ENCODE assay signal across 9 mouse cellular contexts in the genomic region with DNA sequence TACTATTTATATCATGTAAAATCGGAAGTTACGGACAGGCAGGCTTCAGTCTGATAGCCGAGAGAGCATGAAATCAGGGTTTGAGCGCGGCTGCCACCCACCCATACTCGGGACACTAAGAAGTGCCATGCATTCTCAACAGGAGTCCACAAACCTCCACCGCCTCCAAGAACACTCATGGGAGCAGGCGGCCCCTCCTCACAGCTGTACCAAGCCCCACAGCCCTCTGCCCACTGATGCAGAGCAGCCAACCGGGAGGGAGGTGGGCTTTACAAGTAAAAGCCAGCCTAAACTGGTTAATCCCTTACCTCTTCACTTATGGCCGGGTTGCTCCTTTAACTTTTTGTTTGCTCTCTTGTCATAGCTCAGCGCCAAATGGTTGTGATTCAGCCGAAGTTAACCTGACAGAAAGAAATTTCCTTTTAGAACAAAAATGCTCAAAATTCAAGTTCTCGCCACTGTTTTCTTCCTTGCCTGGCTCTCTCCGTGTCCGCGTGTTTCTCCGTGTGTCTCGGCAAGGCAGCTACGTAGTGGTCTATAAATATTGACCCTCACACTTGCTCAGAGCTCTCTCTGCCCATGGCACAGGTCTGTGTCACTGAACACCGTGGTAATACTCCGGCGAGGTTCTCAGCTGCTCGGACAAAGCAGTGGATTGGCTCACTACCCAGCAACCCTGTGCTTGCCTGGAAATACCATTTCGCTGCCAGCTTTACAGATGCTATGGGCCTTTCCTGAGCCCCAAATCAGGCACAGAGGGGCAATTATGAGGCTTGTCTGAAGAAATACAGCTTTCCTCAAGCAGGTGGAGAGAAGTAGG.
DNase-seq lines count a peak whose midpoint lies in the region; ATAC-seq and TF ChIP-seq lines count a peak whose summit lies in the region.
"Had no signal": no experiment of that assay in that cellular context is flagged by ENCODE, and none has a peak within 500 bp of the region (broad histone marks: within the 10 kb centered on the region; RNA-seq: fewer than 3 reads in every experiment).

No protein-coding gene starts in this region.

- ATAC-seq in stomach, postnatal 0 days (ENCODE audit: low FRiP score, low TSS enrichment), result no peak
- ATAC-seq in megakaryocyte, adult 5-6 weeks (ENCODE audit: poor library complexity, severe bottlenecking), result no peak

- DNase-seq in cerebellum, adult 9-10 months, result peak; percentile 2
- no peak for DNase-seq in cerebellum, adult 18-20 months
- DNase-seq in gastrocnemius, postnatal 14 days, result peak; percentile 43
- peak; percentile 37 for DNase-seq in left cerebral cortex, postnatal 4 days
- peak; percentile 21 for DNase-seq in stomach, postnatal 0 days (ENCODE audit: low spot score)
- DNase-seq in urinary bladder, adult 2 months (ENCODE audit: low spot score), result no peak

- no peak overlapping the region for H3K27ac ChIP-seq in stomach, postnatal 0 days (replicated peaks)
- H3K27ac ChIP-seq: stomach, embryonic 15.5 days had no signal

- TF ChIP-seq EP300 in stomach, postnatal 0 days (optimal IDR thresholded peaks at IDR 0.05), result no peak

- no peaks in the 10 kb centered on the region; the same call in 1 of the 2 replicates for H3K27me3 ChIP-seq in E14TG2a.4 (ENCODE audit: insufficient read depth, low read length)
- no peaks in the 10 kb centered on the region for H3K27me3 ChIP-seq in stomach, postnatal 0 days (ENCODE audit: control insufficient read depth, insufficient read depth, low read length)
- H3K27me3 ChIP-seq: stomach, embryonic 15.5 days had no signal

- no peak overlapping the region for H3K9ac ChIP-seq in stomach, postnatal 0 days (ENCODE audit: low read length)
- H3K9ac ChIP-seq: stomach, embryonic 15.5 days had no signal

- intact Hi-C loops in gastrocnemius, postnatal 14 days (cut with DNase I; ENCODE audit: low total_unique reads), result no loop called here
- intact Hi-C loops in left cerebral cortex, postnatal 4 days (cut with DNase I), result no loop called here

- TF ChIP-seq CTCF in E14TG2a.4 (conservative IDR thresholded peaks at IDR 0.05; ENCODE audit: low read length), result no peak
- no peak for TF ChIP-seq CTCF in stomach, postnatal 0 days (IDR thresholded peaks at IDR 0.05; ENCODE audit: low read depth)

- H3K9me3 ChIP-seq in E14TG2a.4 (ENCODE audit: low read length), result no peaks in the 10 kb centered on the region
- no peaks in the 10 kb centered on the region for H3K9me3 ChIP-seq in stomach, postnatal 0 days (ENCODE audit: control insufficient read depth, low read length)
- H3K9me3 ChIP-seq: stomach, embryonic 15.5 days had no signal

- no peaks in the 10 kb centered on the region for H3K36me3 ChIP-seq in E14TG2a.4 (ENCODE audit: insufficient read depth, low read length)
- H3K36me3 ChIP-seq in stomach, postnatal 0 days (ENCODE audit: control insufficient read depth, insufficient read depth, low read length), result no peaks in the 10 kb centered on the region
- H3K36me3 ChIP-seq: stomach, embryonic 15.5 days had no signal

- WGBS in stomach, postnatal 0 days, result 64% methylated on average over 24 of the region's 24 CpGs

- H3K4me1 ChIP-seq in E14TG2a.4 (replicated peaks; ENCODE audit: low read depth, low read length), result peaks cover 7% of the 10 kb centered on the region
- H3K4me1 ChIP-seq in stomach, postnatal 0 days (replicated peaks; ENCODE audit: control insufficient read depth, insufficient read depth), result no peaks in the 10 kb centered on the region
- H3K4me1 ChIP-seq: stomach, embryonic 15.5 days had no signal

- peak overlapping the region; percentile 45 for H3K4me3 ChIP-seq in E14TG2a.4 (replicated peaks; ENCODE audit: low read length)
- no peak overlapping the region for H3K4me3 ChIP-seq in stomach, postnatal 0 days (ENCODE audit: low read depth, low read length)
- H3K4me3 ChIP-seq: stomach, embryonic 15.5 days had no signal

- peak overlapping the region; percentile 11; the same call in 1 of the 2 replicates for H3K4me2 ChIP-seq in stomach, postnatal 0 days (replicated peaks; ENCODE audit: low read depth)
- H3K4me2 ChIP-seq: stomach, embryonic 15.5 days had no signal

Comparison
In these comparisons a context has a peak if more than half of its experiments do, and no peak if none do; other contexts are left out.
1. DNase-seq: peak in cerebellum, adult 9-10 months (single experiment), gastrocnemius, postnatal 14 days (single experiment), left cerebral cortex, postnatal 4 days (single experiment) and stomach, postnatal 0 days (single experiment); none in cerebellum, adult 18-20 months (0 of 2) and urinary bladder, adult 2 months (single experiment).